Mouse (Mus musculus): ENCODE results near the gene Abcc5.

GRCm38 (mm10) chr16:20354762-20355161 is 71.4 kb downstream of the Abcc5 start:
- TF ChIP-seq POLR2A (IDR thresholded peaks at IDR 0.05; ENCODE audit: insufficient read depth, low read depth, low read length), result no peak
- TF ChIP-seq CTCF (IDR thresholded peaks at IDR 0.05; ENCODE audit: insufficient read depth, low read depth, low read length), result no peak
